Mouse (Mus musculus) forebrain, embryonic 14.5 days (tissue): ENCODE measurements at regions not wholly inside any gene's neighbourhood (a gene's known extent, or its start where the extent isn't known, plus 50 kb on each side); places are given as distances from the start of the nearest gene placed in this dataset.

Experiments used
- ATAC-seq: fragments of 200-750 bp; cut with Nextera tagmentation; 2 replicates; pipeline ENCODE4 v1.8.0; 2017; ENCODE audit warnings: mild to moderate bottlenecking, moderate library complexity
- DNase-seq: peaks from one replicate; pipeline ENCODE4 v3.0.0-alpha.2; 2015; ENCODE audit warnings: low spot score
- H3K27ac ChIP-seq: fragments of 300-500 bp; sonication (generic); 2 replicates; pipeline ENCODE4 v1.5.1; 2014; ENCODE audit warnings: low read depth, mild to moderate bottlenecking, control low read depth, low read length, moderate library complexity
- H3K27me3 ChIP-seq: fragments of 300-500 bp; sonication (generic); replicated peaks from 2 replicates; pipeline ENCODE4 v1.6.1; 2014; ENCODE audit warnings: low read length, control low read depth, mixed read lengths; ENCODE audit not compliant: control insufficient read depth, insufficient read depth
- H3K36me3 ChIP-seq: fragments of 300-500 bp; sonication (generic); 2 replicates; pipeline ENCODE4 v1.6.1; 2014; ENCODE audit warnings: low read length, control low read depth; ENCODE audit not compliant: control insufficient read depth, insufficient read depth
- H3K4me1 ChIP-seq: fragments of 300-500 bp; sonication (generic); 2 replicates; pipeline ENCODE4 v1.6.1; 2014; ENCODE audit warnings: antibody characterized with exemption, low read length, control low read depth; ENCODE audit not compliant: control insufficient read depth, insufficient read depth
- H3K4me2 ChIP-seq: fragments of 300-500 bp; sonication (generic); 2 replicates; pipeline ENCODE4 v1.6.1; 2014; ENCODE audit warnings: mild to moderate bottlenecking, control low read depth, low read length
- H3K4me3 ChIP-seq: fragments of 300-500 bp; sonication (generic); 2 replicates; pipeline ENCODE4 v1.5.1; 2014; ENCODE audit warnings: low read depth, low read length, control low read depth
- H3K9ac ChIP-seq: fragments of 300-500 bp; sonication (generic); 2 replicates; pipeline ENCODE4 v1.6.1; 2014; ENCODE audit warnings: mild to moderate bottlenecking, low read length, control low read depth, moderate library complexity
- H3K9me3 ChIP-seq: fragments of 300-500 bp; sonication (generic); replicated peaks from 2 replicates; pipeline ENCODE4 v1.6.1; 2016; ENCODE audit warnings: low read length, control low read depth, mixed read lengths; ENCODE audit not compliant: control insufficient read depth
- WGBS: fragments of 180-500 bp; shearing (Covaris S2); extraction: QIAGEN DNeasy Blood & Tissue Kit; methylation state at CpG from one replicate; pipeline ENCODE4 v1.1.7; 2014; 5-methylcytosine and 5-hydroxymethylcytosine counted together

DNA sequence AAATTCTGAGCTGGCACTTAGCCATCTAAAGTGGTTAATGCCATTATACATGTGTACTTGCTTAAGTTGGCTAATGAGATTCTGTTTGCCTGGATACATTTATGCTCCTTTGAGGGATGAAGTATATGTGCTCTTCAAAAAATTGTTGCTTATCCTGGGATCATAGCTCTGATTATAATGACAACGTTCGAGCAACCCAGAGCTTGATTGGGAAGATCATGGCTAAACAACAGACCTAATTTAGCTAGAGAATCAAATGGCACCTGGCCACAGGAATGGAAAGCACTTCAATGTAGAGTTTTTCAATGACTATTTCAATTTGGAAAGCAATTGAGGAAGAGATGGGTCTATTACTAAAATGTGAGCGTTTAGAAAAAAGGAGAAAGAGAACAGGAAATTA is 553.7 kb upstream of the Frg1 start:
- ATAC-seq = 0 out of 2 replicates have a peak, but pooled peaks have one; percentile 32
- WGBS = 43% methylated on average over 3 of the region's 3 CpGs
- Histone ChIP-seq H3K4me3 (no peak overlapping the region), H3K9ac (no peak overlapping the region), H3K4me1 (no peaks in the 10 kb centered on the region), H3K36me3 (no peaks in the 10 kb centered on the region), H3K27me3 (no peaks in the 10 kb centered on the region), H3K9me3 (no peaks in the 10 kb centered on the region), H3K27ac (no peak overlapping the region), H3K4me2 (no peak overlapping the region)
- DNase-seq = peak; percentile 42

DNA sequence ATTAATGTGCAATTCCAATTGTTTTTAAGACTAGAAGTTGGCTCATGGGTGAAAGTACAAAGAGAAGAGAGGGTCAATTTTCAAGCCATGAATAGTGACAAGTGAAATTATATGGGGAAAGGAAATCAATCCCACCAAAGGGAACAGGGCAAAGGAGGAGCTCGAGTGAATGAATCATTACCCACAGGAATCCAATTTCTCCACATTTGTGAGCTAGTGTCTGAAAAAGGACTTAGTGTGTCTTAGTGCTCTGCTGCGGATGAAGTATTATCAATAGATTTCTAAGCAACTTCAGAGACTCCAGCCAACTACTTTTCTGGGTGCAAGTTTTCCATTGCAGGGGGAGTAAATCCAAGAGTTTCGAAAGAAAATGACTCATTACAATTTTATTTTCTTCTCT is 552.5 kb upstream of the Frg1 start:
- 85% methylated on average over 3 of the region's 3 CpGs for WGBS
- Histone ChIP-seq H3K4me3 (no peak overlapping the region), H3K4me1 (no peaks in the 10 kb centered on the region), H3K4me2 (no peak overlapping the region), H3K9me3 (no peaks in the 10 kb centered on the region), H3K27me3 (no peaks in the 10 kb centered on the region), H3K9ac (no peak overlapping the region), H3K27ac (no peak overlapping the region), H3K36me3 (no peaks in the 10 kb centered on the region)
- ATAC-seq = no peak
- DNase-seq = no peak

DNA sequence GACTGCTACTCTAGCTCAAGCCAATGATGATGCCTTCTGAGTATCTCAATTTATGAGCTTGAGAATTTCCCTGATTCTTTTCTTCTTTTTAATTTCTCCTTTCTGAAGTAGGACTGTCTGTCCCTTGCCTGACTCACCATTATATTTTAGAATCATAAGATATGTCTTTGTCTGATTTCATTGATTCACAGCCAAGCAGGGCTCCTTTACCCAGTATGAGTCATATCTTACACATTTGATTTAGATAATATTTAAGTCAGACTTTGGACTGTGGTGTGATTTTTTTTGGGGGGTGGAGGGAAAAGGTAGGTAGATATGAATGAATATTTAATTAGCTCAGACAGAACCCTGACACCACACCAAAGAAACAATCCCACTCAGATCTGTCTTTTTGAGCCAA is 547.2 kb upstream of the Frg1 start:
- Histone ChIP-seq H3K36me3 (no peaks in the 10 kb centered on the region), H3K4me1 (no peaks in the 10 kb centered on the region), H3K4me2 (no peak overlapping the region), H3K9me3 (no peaks in the 10 kb centered on the region), H3K27ac (no peak overlapping the region), H3K4me3 (no peak overlapping the region), H3K27me3 (no peaks in the 10 kb centered on the region), H3K9ac (no peak overlapping the region)
- ATAC-seq = no peak
- DNase-seq = no peak

DNA sequence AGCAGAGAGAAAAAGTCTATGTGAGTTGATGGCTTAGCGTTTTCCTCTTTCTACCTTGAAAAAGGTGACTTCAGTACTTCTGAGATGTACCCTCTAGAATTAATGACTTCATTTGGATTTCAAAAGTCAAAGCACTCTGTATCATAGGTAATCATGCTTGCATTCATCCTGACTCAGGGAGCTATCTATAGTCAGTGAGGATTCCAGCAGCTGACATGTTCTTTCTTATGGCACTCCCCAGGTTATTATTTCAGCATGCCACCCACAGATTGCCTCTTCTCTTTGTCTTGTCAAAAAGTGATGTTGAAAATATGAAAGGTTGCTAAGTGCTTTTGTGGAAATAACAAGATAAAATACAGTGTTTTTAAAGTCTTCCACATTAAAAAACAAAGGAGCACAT is 540.0 kb upstream of the Frg1 start:
- no peak overlapping the region for H3K4me2 ChIP-seq
- H3K9ac ChIP-seq = no peak overlapping the region
- H3K9me3 ChIP-seq = no peaks in the 10 kb centered on the region
- H3K4me3 ChIP-seq = no peak overlapping the region
- 86% methylated on average over 1 of the region's 1 CpGs for WGBS
- no peak for ATAC-seq
- H3K4me1 ChIP-seq = no peaks in the 10 kb centered on the region
- H3K27ac ChIP-seq = no peak overlapping the region
- peak; percentile 6 for DNase-seq
- no peaks in the 10 kb centered on the region for H3K27me3 ChIP-seq
- H3K36me3 ChIP-seq = no peaks in the 10 kb centered on the region

DNA sequence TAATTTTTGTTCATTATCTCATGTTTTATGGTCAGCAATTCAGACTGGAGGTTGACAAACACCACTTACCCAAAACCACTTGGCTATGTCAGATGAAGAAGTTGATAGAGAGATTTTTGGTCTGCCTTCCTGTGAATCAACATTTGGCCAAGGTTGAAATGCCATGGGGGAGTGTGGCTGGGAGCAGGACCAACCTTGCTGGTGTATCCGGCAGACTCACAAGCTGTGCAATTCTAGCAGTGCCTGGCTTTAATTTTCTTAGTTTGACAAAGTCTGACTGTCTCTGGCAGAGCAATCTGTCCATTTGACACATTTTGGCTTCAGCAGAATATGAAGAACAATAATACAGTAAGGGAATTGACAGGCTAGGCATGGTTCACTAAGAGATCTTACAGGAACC is 533.9 kb upstream of the Frg1 start:
- ATAC-seq (no peak), DNase-seq (no peak)
- Histone ChIP-seq H3K9ac (no peak overlapping the region), H3K36me3 (no peaks in the 10 kb centered on the region), H3K4me3 (no peak overlapping the region), H3K27ac (no peak overlapping the region), H3K27me3 (no peaks in the 10 kb centered on the region), H3K9me3 (no peaks in the 10 kb centered on the region), H3K4me2 (no peak overlapping the region), H3K4me1 (no peaks in the 10 kb centered on the region)
- WGBS = 88% methylated on average over 1 of the region's 1 CpGs

DNA sequence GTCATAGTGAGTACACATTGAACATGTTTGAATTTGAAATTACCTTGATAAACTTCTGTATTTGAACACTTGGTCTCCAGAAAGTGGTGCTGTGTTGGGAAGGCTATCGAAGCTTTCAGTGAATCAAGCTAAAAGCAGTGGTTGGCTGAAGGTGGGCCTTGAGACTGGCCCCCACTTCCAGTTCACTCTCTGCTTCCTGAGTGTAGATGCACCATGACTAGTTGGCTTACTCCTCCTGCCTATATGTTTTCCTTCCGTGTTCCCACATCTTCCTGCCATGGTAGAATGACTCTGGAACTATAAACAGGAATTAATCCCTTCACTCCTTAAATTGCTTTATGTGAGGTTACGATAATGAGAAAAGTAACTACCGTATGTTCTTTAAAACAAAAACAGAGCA is 522.4 kb upstream of the Frg1 start:
- DNase-seq (no peak), ATAC-seq (no peak)
- Histone ChIP-seq H3K27me3 (no peaks in the 10 kb centered on the region), H3K4me3 (no peak overlapping the region), H3K4me2 (no peak overlapping the region), H3K27ac (no peak overlapping the region), H3K9ac (no peak overlapping the region), H3K36me3 (no peaks in the 10 kb centered on the region), H3K4me1 (no peaks in the 10 kb centered on the region), H3K9me3 (no peaks in the 10 kb centered on the region)
- WGBS = 81% methylated on average over 4 of the region's 4 CpGs

DNA sequence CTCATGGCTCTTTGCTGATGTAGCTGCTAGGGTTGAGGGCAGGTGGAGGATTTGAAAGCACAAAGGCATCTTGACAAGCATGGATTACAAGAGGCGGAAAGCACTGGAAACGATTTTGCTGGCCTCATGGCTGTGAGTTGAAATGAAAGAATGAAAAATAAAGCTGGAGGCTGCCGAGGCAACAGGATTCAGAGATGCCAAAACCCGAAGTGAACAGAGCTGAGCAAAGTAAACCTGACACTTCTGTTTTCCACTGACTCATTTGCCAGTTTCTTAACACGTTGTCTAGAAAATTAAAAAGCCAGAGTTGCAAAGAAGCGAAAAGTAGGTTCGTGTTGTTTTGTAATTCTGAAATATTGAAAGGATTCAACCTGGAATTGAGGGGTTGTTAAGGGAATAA is 504.2 kb upstream of the Frg1 start:
- H3K9ac ChIP-seq = no peak overlapping the region
- no peak overlapping the region for H3K4me3 ChIP-seq
- H3K36me3 ChIP-seq = no peaks in the 10 kb centered on the region
- ATAC-seq (no peak), DNase-seq (peak; percentile 5)
- H3K27me3 ChIP-seq = no peaks in the 10 kb centered on the region
- no peak overlapping the region for H3K27ac ChIP-seq
- H3K4me1 ChIP-seq = no peaks in the 10 kb centered on the region
- H3K9me3 ChIP-seq = peaks cover 2% of the 10 kb centered on the region; the same call in 1 of the 2 replicates
- WGBS = 44% methylated on average over 7 of the region's 7 CpGs
- no peak overlapping the region for H3K4me2 ChIP-seq

DNA sequence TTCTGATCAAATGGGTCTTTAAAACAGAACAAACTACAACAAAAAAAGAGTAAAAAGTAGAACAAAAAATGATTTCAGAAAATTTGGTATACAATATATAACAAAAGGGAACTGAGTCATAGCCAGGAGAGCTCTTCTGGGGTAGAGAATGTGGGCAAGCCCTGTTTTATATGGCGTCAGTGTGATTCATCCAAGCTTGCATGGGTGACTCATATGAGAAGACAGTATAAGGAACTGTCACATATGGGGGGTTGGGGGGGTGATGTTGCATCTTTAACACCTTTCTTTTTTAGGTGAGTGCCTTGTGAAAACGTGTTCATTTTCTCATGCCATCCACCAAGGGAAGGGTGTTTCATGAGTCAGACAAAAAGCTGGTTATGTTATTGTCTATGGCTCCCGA is 503.7 kb upstream of the Frg1 start:
- Histone ChIP-seq H3K27me3 (no peaks in the 10 kb centered on the region), H3K4me3 (no peak overlapping the region), H3K27ac (no peak overlapping the region), H3K36me3 (no peaks in the 10 kb centered on the region), H3K9me3 (peaks cover 2% of the 10 kb centered on the region; the same call in 1 of the 2 replicates), H3K4me1 (no peaks in the 10 kb centered on the region), H3K4me2 (no peak overlapping the region), H3K9ac (no peak overlapping the region)
- ATAC-seq (no peak), DNase-seq (no peak)
- 82% methylated on average over 3 of the region's 3 CpGs for WGBS

DNA sequence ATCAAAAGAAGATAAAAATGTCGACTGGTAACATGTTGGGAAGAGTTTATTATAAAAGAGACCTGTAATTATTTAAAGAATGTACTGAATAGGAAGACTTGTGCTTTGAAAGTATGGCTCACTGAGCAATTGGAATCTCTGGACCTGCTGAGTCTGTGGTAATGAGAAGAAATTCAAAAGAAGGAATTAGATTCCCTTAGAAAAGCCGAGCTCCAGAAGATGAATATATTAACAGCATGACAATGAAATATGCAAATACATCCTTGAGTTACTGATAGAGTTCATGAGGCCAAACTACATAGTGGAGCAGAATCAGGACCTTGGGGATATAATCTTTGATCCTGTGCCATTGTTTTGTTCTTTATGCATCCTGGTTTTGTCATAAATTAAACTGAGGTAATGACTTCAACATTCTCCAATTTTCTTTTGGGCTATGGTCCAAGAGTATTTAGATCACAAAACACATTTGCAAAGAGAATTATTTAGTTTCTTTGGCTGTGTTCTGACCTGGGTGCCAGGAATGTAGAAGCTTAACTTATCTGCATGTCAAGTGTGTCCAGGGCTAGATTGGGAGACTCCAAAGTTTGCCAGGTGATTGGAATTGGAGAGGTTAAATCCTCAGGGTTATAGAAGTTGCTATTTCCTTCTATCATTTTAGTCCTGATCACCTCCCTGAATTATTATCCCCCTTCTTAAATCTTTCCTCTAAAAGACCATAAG is 461.3 kb upstream of the Frg1 start:
- Histone ChIP-seq H3K4me2 (no peak overlapping the region), H3K27ac (no peak overlapping the region), H3K9ac (no peak overlapping the region), H3K4me1 (peaks cover 3% of the 10 kb centered on the region; the same call in 1 of the 2 replicates), H3K9me3 (no peaks in the 10 kb centered on the region), H3K4me3 (no peak overlapping the region), H3K36me3 (no peaks in the 10 kb centered on the region), H3K27me3 (no peaks in the 10 kb centered on the region)
- DNase-seq (peak; percentile 51), ATAC-seq (peak; percentile 82)
- WGBS = 3% methylated on average over 2 of the region's 2 CpGs
